Mouse (Mus musculus): ENCODE results near the gene Lingo1.

- TF ChIP-seq CTCF (IDR thresholded peaks at IDR 0.05; ENCODE audit: extremely low read depth, insufficient read length, insufficient replicate concordance, low read depth, low read length) (no peak), POLR2A (IDR thresholded peaks at IDR 0.05; ENCODE audit: low read depth, low read length) (no peak)
These were observed 68.3 kb downstream of the Lingo1 start for GRCm38 (mm10) chr9:56727703-56728684.
